Mouse (Mus musculus): ENCODE measurements around the gene Frs3. TPM values are rescaled to one million over a fixed set of nuclear protein-coding genes. Genes with fewer than 3 reads are reported as not detected.

Frs3 gene
- total RNA-seq, 2 experiments from 2014 or later, result 27.5 to 31.0 TPM

- DNase-seq (ENCODE audit: extremely low spot score in 1 of 2, low spot score in 2 of 2), result no peak
- Histone ChIP-seq H3K4me3 (peak overlapping the region; percentile 79), H3K27ac (no peak overlapping the region)
- TF ChIP-seq CTCF (IDR thresholded peaks at IDR 0.05), result no peak
- intact Hi-C loops (cut with DNase I), result no loop called here
These were observed 5.0 kb downstream of the Frs3 start for GRCm38 (mm10) chr17:47693671-47694441.

DNA sequence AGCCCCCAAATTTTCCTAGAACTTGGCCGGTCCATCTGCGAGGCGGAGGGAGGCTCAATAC, 5.4 kb downstream of the Frs3 start, which contains the start of gene Gm21981:
Gene Gm21981 (minus strand): TSS at position 14 of the 61 bp plus-strand sequence.
- TF ChIP-seq CTCF (IDR thresholded peaks at IDR 0.05), result no peak
- no peak for DNase-seq (ENCODE audit: extremely low spot score in 1 of 2, low spot score in 2 of 2)
- Histone ChIP-seq H3K27ac (peak within 1 kb of the TSS; percentile 85), H3K4me3 (peak within 1 kb of the TSS; percentile 79)
- intact Hi-C loops (cut with DNase I), result no loop called here

GRCm38 (mm10) chr17:47694503-47695336, 5.9 kb downstream of the Frs3 start, which contains the start of gene Prickle4:
Gene Prickle4, minus strand, starts transcription at chr17:47694736.
- peak; percentile 69 for TF ChIP-seq CTCF (IDR thresholded peaks at IDR 0.05)
- H3K4me3 ChIP-seq, result peak within 1 kb of the TSS; percentile 79
- H3K27ac ChIP-seq, result peak within 1 kb of the TSS; percentile 85
- intact Hi-C loops (cut with DNase I), result no loop called here
- peak; percentile 96 to 97 for DNase-seq (ENCODE audit: extremely low spot score in 1 of 2, low spot score in 2 of 2)

GRCm38 (mm10) chr17:47695337-47695710, 6.5 kb downstream of the Frs3 start:
- no peak for DNase-seq (ENCODE audit: extremely low spot score in 1 of 2, low spot score in 2 of 2)
- intact Hi-C loops (cut with DNase I), result no loop called here
- Histone ChIP-seq H3K4me3 (peak overlapping the region; percentile 79), H3K27ac (peak overlapping the region; percentile 85)
- TF ChIP-seq CTCF (IDR thresholded peaks at IDR 0.05), result no peak

GRCm38 (mm10) chr17:47698156-47698555, 9.3 kb downstream of the Frs3 start:
- no peak overlapping the region for H3K4me3 ChIP-seq
- intact Hi-C loops (cut with DNase I), result no loop called here
- H3K27ac ChIP-seq, result no peak overlapping the region
- no peak for TF ChIP-seq CTCF (IDR thresholded peaks at IDR 0.05)
- DNase-seq (ENCODE audit: extremely low spot score in 1 of 2, low spot score in 2 of 2), result peak in 1 of 2 experiments; percentile 6

GRCm38 (mm10) chr17:47699055-47699454, 10.2 kb downstream of the Frs3 start:
- no peak for TF ChIP-seq CTCF (IDR thresholded peaks at IDR 0.05)
- peak in 1 of 2 experiments; percentile 9 for DNase-seq (ENCODE audit: extremely low spot score in 1 of 2, low spot score in 2 of 2)
- Histone ChIP-seq H3K27ac (no peak overlapping the region), H3K4me3 (no peak overlapping the region)
- intact Hi-C loops (cut with DNase I), result no loop called here

GRCm38 (mm10) chr17:47701793-47702192, 13.0 kb downstream of the Frs3 start:
- no peak for TF ChIP-seq CTCF (IDR thresholded peaks at IDR 0.05)
- intact Hi-C loops (cut with DNase I), result no loop called here
- no peak overlapping the region for H3K27ac ChIP-seq
- no peak for DNase-seq (ENCODE audit: extremely low spot score in 1 of 2, low spot score in 2 of 2)
- H3K4me3 ChIP-seq, result no peak overlapping the region

DNA sequence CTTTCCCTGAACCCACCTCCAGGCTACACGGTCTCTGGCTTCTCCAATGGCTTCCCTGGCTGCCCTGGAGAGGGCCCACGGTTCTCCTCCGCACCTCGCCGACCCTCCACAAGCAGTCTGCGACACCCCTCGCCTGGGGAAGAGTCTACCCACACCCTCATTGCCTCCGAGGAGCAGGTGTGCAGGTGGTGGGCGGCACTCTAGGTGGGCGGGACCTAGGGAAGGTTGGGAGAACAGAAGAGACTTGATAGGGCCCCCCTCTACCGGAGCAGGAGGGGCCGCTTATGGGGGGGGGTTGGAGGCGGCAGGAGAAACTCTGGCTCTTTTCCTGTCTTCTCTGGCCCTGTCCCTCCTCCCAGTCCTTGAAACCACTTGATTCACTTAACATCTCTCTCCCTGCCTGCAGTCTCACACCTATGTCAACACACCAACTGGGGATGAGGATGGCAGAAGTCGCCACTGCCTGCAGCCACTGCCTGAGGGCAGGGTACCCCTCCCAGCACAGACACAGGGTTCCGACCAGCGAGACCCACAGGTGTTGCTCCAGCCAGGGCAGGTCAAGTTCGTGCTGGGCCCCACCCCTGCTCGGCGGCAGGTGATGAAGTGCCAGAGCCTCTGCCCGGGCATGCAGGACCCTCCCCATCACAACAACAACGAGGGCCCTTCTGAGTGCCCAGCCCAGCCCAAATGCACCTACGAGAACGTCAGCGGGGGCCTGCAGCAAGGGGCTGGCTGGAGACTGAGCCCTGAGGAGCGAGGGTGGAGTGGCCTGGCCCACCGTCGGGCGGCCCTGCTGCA, 13.9 kb downstream of the Frs3 start:
- no peak for DNase-seq (ENCODE audit: extremely low spot score in 1 of 2, low spot score in 2 of 2)
- no peak overlapping the region for H3K4me3 ChIP-seq
- TF ChIP-seq CTCF (IDR thresholded peaks at IDR 0.05), result no peak
- no peak overlapping the region for H3K27ac ChIP-seq
- intact Hi-C loops (cut with DNase I), result no loop called here

DNA sequence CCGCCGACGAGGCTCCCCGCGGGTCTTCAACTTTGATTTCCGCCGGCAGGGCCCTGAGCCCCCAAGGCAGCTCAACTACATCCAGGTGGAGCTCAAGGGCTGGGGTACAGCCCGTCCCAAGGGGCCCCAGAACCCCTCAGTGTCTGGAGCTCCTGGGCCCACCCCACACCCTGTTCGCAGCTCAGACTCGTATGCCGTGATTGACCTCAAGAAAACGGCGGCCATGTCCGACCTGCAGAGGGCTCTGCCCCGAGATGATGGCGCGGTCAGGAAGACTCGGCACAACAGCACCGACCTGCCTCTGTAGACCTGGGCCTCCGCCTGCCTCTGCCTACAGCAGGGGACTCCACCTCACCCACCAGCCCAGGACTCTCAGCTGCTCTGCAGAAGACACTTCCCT, 14.7 kb downstream of the Frs3 start:
- DNase-seq (ENCODE audit: extremely low spot score in 1 of 2, low spot score in 2 of 2), result no peak
- no peak overlapping the region for H3K27ac ChIP-seq
- no peak overlapping the region for H3K4me3 ChIP-seq
- intact Hi-C loops (cut with DNase I), result no loop called here
- no peak for TF ChIP-seq CTCF (IDR thresholded peaks at IDR 0.05)

GRCm38 (mm10) chr17:47704692-47705091, 15.9 kb downstream of the Frs3 start:
- Histone ChIP-seq H3K4me3 (no peak overlapping the region), H3K27ac (no peak overlapping the region)
- intact Hi-C loops (cut with DNase I), result no loop called here
- peak; percentile 23 for TF ChIP-seq CTCF (IDR thresholded peaks at IDR 0.05)
- DNase-seq (ENCODE audit: extremely low spot score in 1 of 2, low spot score in 2 of 2), result no peak

DNA sequence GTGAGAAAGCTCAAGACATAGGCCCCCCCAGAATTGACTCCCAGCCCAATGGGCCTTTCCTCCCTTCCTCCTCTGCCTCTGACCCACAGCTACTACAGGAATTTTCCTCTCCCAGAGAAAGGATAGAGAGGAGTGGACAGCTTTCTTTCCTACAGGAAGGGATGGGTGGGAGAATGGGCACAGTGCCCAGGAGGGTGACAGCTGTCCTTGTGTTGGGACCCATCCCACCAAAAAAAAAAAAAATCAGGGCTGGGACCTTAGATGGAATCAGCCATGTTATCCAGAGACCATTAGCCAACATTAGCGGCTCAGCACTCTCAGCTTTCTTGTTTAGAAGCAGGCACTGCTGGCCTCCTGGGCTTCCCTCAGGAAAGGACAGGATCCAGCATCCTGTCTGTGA, 17.4 kb downstream of the Frs3 start:
- intact Hi-C loops (cut with DNase I), result no loop called here
- no peak overlapping the region for H3K27ac ChIP-seq
- no peak overlapping the region for H3K4me3 ChIP-seq
- no peak for TF ChIP-seq CTCF (IDR thresholded peaks at IDR 0.05)
- peak in 1 of 2 experiments; percentile 5 for DNase-seq (ENCODE audit: extremely low spot score in 1 of 2, low spot score in 2 of 2)

- Histone ChIP-seq H3K4me3 (no peak overlapping the region), H3K27ac (no peak overlapping the region)
- intact Hi-C loops (cut with DNase I), result no loop called here
- no peak for DNase-seq (ENCODE audit: extremely low spot score in 1 of 2, low spot score in 2 of 2)
- TF ChIP-seq CTCF (IDR thresholded peaks at IDR 0.05), result no peak
These were observed 19.1 kb downstream of the Frs3 start for GRCm38 (mm10) chr17:47707961-47708360.
